Mouse (Mus musculus): ENCODE data around the gene Npepps. TPM values are rescaled to one million over a fixed set of nuclear protein-coding genes. Genes with fewer than 3 reads are reported as not detected.
"Not testable (repeated sequence)": the region's sequence is repeated elsewhere in the genome, so short reads cannot be mapped to it uniquely, and the experiment has no call there.

Gene Npepps
- polyA plus RNA-seq, 2 experiments from 2014 or later, result 36.1 to 43.0 TPM

- no peak for ATAC-seq
Observed at GRCm38 (mm10) chr11:97232436-97232835, 48.0 kb downstream of the Npepps start.

GRCm38 (mm10) chr11:97229396-97229795 is 51.0 kb downstream of the Npepps start:
- ATAC-seq, result no peak

- no peak for ATAC-seq
Observed at GRCm38 (mm10) chr11:97228985-97229384, 51.5 kb downstream of the Npepps start.

- ATAC-seq, result no peak
Observed at GRCm38 (mm10) chr11:97226131-97226530, 54.3 kb downstream of the Npepps start.

GRCm38 (mm10) chr11:97223485-97223884 is 57.0 kb downstream of the Npepps start:
- ATAC-seq, result no peak

GRCm38 (mm10) chr11:97221611-97222010 is 58.8 kb downstream of the Npepps start:
- ATAC-seq, result no peak

GRCm38 (mm10) chr11:97220211-97220610 is 60.2 kb downstream of the Npepps start:
- no peak for ATAC-seq

GRCm38 (mm10) chr11:97214411-97214810 is 66.0 kb downstream of the Npepps start:
- no peak for ATAC-seq

GRCm38 (mm10) chr11:97210728-97211400 is 69.6 kb downstream of the Npepps start:
- no peak for ATAC-seq

GRCm38 (mm10) chr11:97207011-97207422 is 73.4 kb downstream of the Npepps start:
- ATAC-seq, result no peak

- ATAC-seq, result no peak
Observed at GRCm38 (mm10) chr11:97199519-97199918, 80.9 kb downstream of the Npepps start.

GRCm38 (mm10) chr11:97198601-97199000 is 81.8 kb downstream of the Npepps start:
- ATAC-seq, result no peak

GRCm38 (mm10) chr11:97197021-97197420 is 83.4 kb downstream of the Npepps start:
- no peak for ATAC-seq

- no peak for ATAC-seq
Observed at GRCm38 (mm10) chr11:97196541-97196940, 83.9 kb downstream of the Npepps start.

GRCm38 (mm10) chr11:97192621-97192951 is 87.9 kb downstream of the Npepps start:
- ATAC-seq, result no peak

GRCm38 (mm10) chr11:97191915-97192620 is 88.4 kb downstream of the Npepps start:
- ATAC-seq, result no peak

GRCm38 (mm10) chr11:97190992-97191391 is 89.4 kb downstream of the Npepps start:
- no peak for ATAC-seq

GRCm38 (mm10) chr11:97189645-97190044 is 90.8 kb downstream of the Npepps start:
- not testable (repeated sequence) for ATAC-seq

GRCm38 (mm10) chr11:97189231-97189630 is 91.2 kb downstream of the Npepps start:
- ATAC-seq, result no peak

- no peak for ATAC-seq
Observed at GRCm38 (mm10) chr11:97188643-97188955, 91.8 kb downstream of the Npepps start.

GRCm38 (mm10) chr11:97187764-97188642 is 92.4 kb downstream of the Npepps start, which contains the start of gene Kpnb1:
Kpnb1 (minus strand) TSS chr11:97187881.
- peak; percentile 71 for ATAC-seq

- ATAC-seq, result peak; percentile 67
Observed at GRCm38 (mm10) chr11:97186947-97187763, 93.3 kb downstream of the Npepps start.
